Mouse (Mus musculus) E14TG2a.4 (cell line): ENCODE data around the gene Kdm2b.
A peak's percentile ranks its signal among the peaks of the same experiment; 100 is the strongest.

Experiments used
- CTCF ChIP-seq: conservative IDR thresholded peaks from 2 replicates; pipeline ENCODE4 v1.5.1; 2014; ENCODE audit warnings: low read length
- NANOG ChIP-seq: IDR thresholded peaks from 2 replicates; pipeline ENCODE4 v1.6.1; 2014; ENCODE audit warnings: borderline replicate concordance, low read length, mixed read lengths
- POU5F1 ChIP-seq: IDR thresholded peaks from 2 replicates; pipeline ENCODE4 v1.6.1; 2014; ENCODE audit warnings: low read length, borderline replicate concordance

- TF ChIP-seq CTCF (peak; percentile 92), NANOG (no peak), POU5F1 (no peak)
Observed at GRCm38 (mm10) chr5:122894007-122894637, 95.5 kb downstream of the Kdm2b start.
